Comparison of ENCODE assay signal across 8 mouse cellular contexts in genomic region chr4:97773110-97773593, GRCm38 (mm10). TPM values are rescaled to one million over a fixed set of nuclear protein-coding genes. Genes with fewer than 3 reads are reported as not detected.
DNase-seq lines count a peak whose midpoint lies in the region; ATAC-seq and TF ChIP-seq lines count a peak whose summit lies in the region.

No protein-coding gene starts in this region.

- H3K9ac ChIP-seq in forebrain, embryonic 13.5 days: peak overlapping the region; percentile 66
- no peak overlapping the region for H3K9ac ChIP-seq in liver, embryonic 16.5 days (ENCODE audit: low read depth, low read length)
- no peak overlapping the region for H3K9ac ChIP-seq in neural tube, embryonic 12.5 days
- H3K9ac ChIP-seq in stomach, postnatal 0 days (ENCODE audit: low read length): no peak overlapping the region

- H3K9me3 ChIP-seq in G1E (replicated peaks): peaks cover 16% of the 10 kb centered on the region
- H3K9me3 ChIP-seq in forebrain, embryonic 13.5 days (replicated peaks): no peaks in the 10 kb centered on the region
- H3K9me3 ChIP-seq in liver, embryonic 16.5 days (replicated peaks; ENCODE audit: control insufficient read depth, low read length): no peaks in the 10 kb centered on the region
- no peaks in the 10 kb centered on the region for H3K9me3 ChIP-seq in neural tube, embryonic 12.5 days
- no peaks in the 10 kb centered on the region for H3K9me3 ChIP-seq in stomach, postnatal 0 days (ENCODE audit: control insufficient read depth, low read length)

- no peak for TF ChIP-seq CTCF in G1E (IDR thresholded peaks at IDR 0.05; ENCODE audit: low read depth, low read length)
- TF ChIP-seq CTCF in stomach, postnatal 0 days (IDR thresholded peaks at IDR 0.05; ENCODE audit: low read depth): no peak

- H3K4me2 ChIP-seq in forebrain, embryonic 13.5 days: peak overlapping the region; percentile 66
- peak overlapping the region; percentile 56 for H3K4me2 ChIP-seq in liver, embryonic 16.5 days (ENCODE audit: low read depth, low read length)
- H3K4me2 ChIP-seq in neural tube, embryonic 12.5 days (replicated peaks): peak overlapping the region; percentile 61
- peak overlapping the region; percentile 52 for H3K4me2 ChIP-seq in stomach, postnatal 0 days (replicated peaks; ENCODE audit: low read depth)

- peak overlapping the region; percentile 93 for H3K27ac ChIP-seq in forebrain, embryonic 13.5 days
- 0 out of 2 replicates have a peak overlapping the region, but pooled peaks have one; percentile 40 for H3K27ac ChIP-seq in liver, embryonic 16.5 days (ENCODE audit: low read length)
- no peak overlapping the region for H3K27ac ChIP-seq in neural tube, embryonic 12.5 days
- peak overlapping the region; percentile 95 for H3K27ac ChIP-seq in stomach, postnatal 0 days (replicated peaks)

- no peaks in the 10 kb centered on the region for H3K36me3 ChIP-seq in G1E (replicated peaks)
- H3K36me3 ChIP-seq in forebrain, embryonic 13.5 days (ENCODE audit: poor library complexity, severe bottlenecking): no peaks in the 10 kb centered on the region
- H3K36me3 ChIP-seq in liver, embryonic 16.5 days (ENCODE audit: control insufficient read depth, insufficient read depth): no peaks in the 10 kb centered on the region
- H3K36me3 ChIP-seq in neural tube, embryonic 12.5 days: no peaks in the 10 kb centered on the region
- no peaks in the 10 kb centered on the region for H3K36me3 ChIP-seq in stomach, postnatal 0 days (ENCODE audit: control insufficient read depth, insufficient read depth, low read length)

- no peak for TF ChIP-seq EP300 in stomach, postnatal 0 days (optimal IDR thresholded peaks at IDR 0.05)

- ATAC-seq in G1E (ENCODE audit: extremely low read depth, insufficient number of reproducible peaks, low FRiP score, poor library complexity, severe bottlenecking): peak; percentile 81
- ATAC-seq in forebrain, embryonic 13.5 days: peak; percentile 73
- ATAC-seq in liver, embryonic 16.5 days (ENCODE audit: low read depth): peak; percentile 67
- peak; percentile 61 for ATAC-seq in neural tube, embryonic 12.5 days (ENCODE audit: low FRiP score, low read depth)
- peak; percentile 77 for ATAC-seq in stomach, postnatal 0 days (ENCODE audit: low FRiP score, low TSS enrichment)

- intact Hi-C loops in heart, postnatal 10 days (cut with DNase I): loop anchor here (5.0 kb wide), 1 partner anchor 334 kb away; no protein-coding TSS in a partner anchor

- H3K27me3 ChIP-seq in G1E (ENCODE audit: insufficient read depth, low read length): no peaks in the 10 kb centered on the region
- H3K27me3 ChIP-seq in forebrain, embryonic 13.5 days: 0 out of 2 replicates have a peak, but pooled peaks cover 3% of the 10 kb centered on the region
- H3K27me3 ChIP-seq in liver, embryonic 16.5 days (ENCODE audit: control insufficient read depth, insufficient read depth, low read depth, low read length): peaks cover 33% of the 10 kb centered on the region
- 0 out of 2 replicates have a peak, but pooled peaks cover 2% of the 10 kb centered on the region for H3K27me3 ChIP-seq in neural tube, embryonic 12.5 days (replicated peaks)
- no peaks in the 10 kb centered on the region for H3K27me3 ChIP-seq in stomach, postnatal 0 days (ENCODE audit: control insufficient read depth, insufficient read depth, low read length)

- DNase-seq in G1E (ENCODE audit: low spot score): peak; percentile 55
- peak; percentile 89 for DNase-seq in cerebellum, adult 11 months
- peak; percentile 97 to 98 for DNase-seq in heart, postnatal 10 days
- DNase-seq in kidney, postnatal 4 days: peak; percentile 79 to 89
- DNase-seq in stomach, postnatal 0 days (ENCODE audit: low spot score): peak; percentile 83

- H3K4me3 ChIP-seq in G1E (ENCODE audit: low read depth, low read length): no peak overlapping the region; the same call in 1 of the 2 replicates
- H3K4me3 ChIP-seq in forebrain, embryonic 13.5 days: peak overlapping the region; percentile 46
- peak overlapping the region; percentile 60 for H3K4me3 ChIP-seq in liver, embryonic 16.5 days (ENCODE audit: low read depth, low read length)
- peak overlapping the region; percentile 34 for H3K4me3 ChIP-seq in neural tube, embryonic 12.5 days
- H3K4me3 ChIP-seq in stomach, postnatal 0 days (ENCODE audit: low read depth, low read length): peak overlapping the region; percentile 46

- under 1% methylated on average over 14 of the region's 14 CpGs for WGBS in forebrain, embryonic 13.5 days
- WGBS in liver, embryonic 16.5 days (ENCODE audit: insufficient replicate concordance): 0% methylated on average over 14 of the region's 14 CpGs
- WGBS in neural tube, embryonic 12.5 days: under 1% methylated on average over 14 of the region's 14 CpGs
- under 1% methylated on average over 14 of the region's 14 CpGs for WGBS in stomach, postnatal 0 days

- no peaks in the 10 kb centered on the region for H3K4me1 ChIP-seq in G1E (ENCODE audit: insufficient read depth, low read depth, low read length)
- peaks cover 47% of the 10 kb centered on the region for H3K4me1 ChIP-seq in forebrain, embryonic 13.5 days
- peaks cover 4% of the 10 kb centered on the region; the same call in 1 of the 2 replicates for H3K4me1 ChIP-seq in liver, embryonic 16.5 days (ENCODE audit: control insufficient read depth, low read depth, low read length)
- H3K4me1 ChIP-seq in neural tube, embryonic 12.5 days: peaks cover 16% of the 10 kb centered on the region; the same call in 1 of the 2 replicates
- 0 out of 2 replicates have a peak, but pooled peaks cover 4% of the 10 kb centered on the region for H3K4me1 ChIP-seq in stomach, postnatal 0 days (replicated peaks; ENCODE audit: control insufficient read depth, insufficient read depth)

RNA-seq across cellular contexts. Expression of gene Nfia, which starts 0.6 kb away (rescaled TPM):
- total RNA-seq in G1E (2014; fragmentation: Nextera tagmentation) (17.6 and 25.1 TPM in 2 replicates), G1E (2017) (0.99 and 1.3 TPM in 2 replicates)
- polyA plus RNA-seq in G1E (2012): 0.45 and 0.96 TPM in 2 replicates
- 93.7 and 121 TPM in 2 replicates for polyA plus RNA-seq in forebrain, embryonic 13.5 days (2015; fragmentation: Nextera tagmentation; extraction: Ambion mirVana)
- 100 to 1,000 TPM; 196 to 199 TPM for total RNA-seq in heart, postnatal 10 days (2021)
- 4.2 and 5.7 TPM in 2 replicates for polyA plus RNA-seq in liver, embryonic 16.5 days (2015; fragmentation: Nextera tagmentation; extraction: Ambion mirVana)
- 42.4 and 47.8 TPM in 2 replicates for polyA plus RNA-seq in neural tube, embryonic 12.5 days (2016; fragmentation: Nextera tagmentation; extraction: Ambion mirVana)
- polyA plus RNA-seq in stomach, postnatal 0 days (2015; fragmentation: Nextera tagmentation; extraction: Ambion mirVana): 24.7 and 26.0 TPM in 2 replicates

RNA-seq across cellular contexts. Expression of gene E130114P18Rik, which starts 4.7 kb away (rescaled TPM):
- total RNA-seq in G1E (2014; fragmentation: Nextera tagmentation) (not detected in 2 replicates), G1E (2017) (0.11 TPM in 1 of 2 replicates, not detected in the other)
- not detected in 2 replicates for polyA plus RNA-seq in G1E (2012)
- 64.7 and 71.1 TPM in 2 replicates for polyA plus RNA-seq in forebrain, embryonic 13.5 days (2015; fragmentation: Nextera tagmentation; extraction: Ambion mirVana)
- under 1 TPM; 0.34 to 0.47 TPM for total RNA-seq in heart, postnatal 10 days (2021)
- polyA plus RNA-seq in liver, embryonic 16.5 days (2015; fragmentation: Nextera tagmentation; extraction: Ambion mirVana): 0.08 TPM in 1 of 2 replicates, not detected in the other
- 17.3 and 20.4 TPM in 2 replicates for polyA plus RNA-seq in neural tube, embryonic 12.5 days (2016; fragmentation: Nextera tagmentation; extraction: Ambion mirVana)
- 1.2 and 1.9 TPM in 2 replicates for polyA plus RNA-seq in stomach, postnatal 0 days (2015; fragmentation: Nextera tagmentation; extraction: Ambion mirVana)
